Mouse (Mus musculus) forebrain, embryonic 11.5 days (tissue): ENCODE measurements around the gene Tmem189. TPM values are rescaled to one million over a fixed set of nuclear protein-coding genes. Genes with fewer than 3 reads are reported as not detected.
"Not testable (repeated sequence)": the region's sequence is repeated elsewhere in the genome, so short reads cannot be mapped to it uniquely, and the experiment has no call there.

ENCODE experiments used
- ATAC-seq: fragments of 200-750 bp; cut with Nextera tagmentation; replicated peaks from 2 replicates; pipeline ENCODE4 v1.8.0; 2017; ENCODE audit warnings: moderate TSS enrichment; ENCODE audit not compliant: low FRiP score
- DNase-seq: peaks from one replicate; pipeline ENCODE4 v3.0.0-alpha.2; 2017; ENCODE audit warnings: low spot score
- H3K27ac ChIP-seq: fragments of 300-500 bp; sonication (generic); 2 replicates; pipeline ENCODE4 v1.5.1; 2014; ENCODE audit warnings: low read depth, low read length
- H3K27me3 ChIP-seq: fragments of 300-500 bp; sonication (generic); 2 replicates; pipeline ENCODE4 v1.6.1; 2014; ENCODE audit warnings: mild to moderate bottlenecking, low read length, mixed read lengths; ENCODE audit not compliant: control insufficient read depth, insufficient read depth
- H3K36me3 ChIP-seq: fragments of 300-500 bp; sonication (generic); 2 replicates; pipeline ENCODE4 v1.6.1; 2014; ENCODE audit warnings: mild to moderate bottlenecking, low read length, moderate library complexity, mixed read lengths; ENCODE audit not compliant: control insufficient read depth, insufficient read depth
- H3K4me1 ChIP-seq: fragments of 300-500 bp; sonication (generic); replicated peaks from 2 replicates; pipeline ENCODE4 v1.6.1; 2014; ENCODE audit warnings: low read length, mixed read lengths; ENCODE audit not compliant: control insufficient read depth, insufficient read depth
- H3K4me2 ChIP-seq: fragments of 300-500 bp; sonication (generic); 2 replicates; pipeline ENCODE4 v1.6.1; 2014; ENCODE audit warnings: low read depth, mild to moderate bottlenecking, low read length, moderate library complexity, mixed read lengths; ENCODE audit not compliant: severe bottlenecking
- H3K4me3 ChIP-seq: fragments of 300-500 bp; sonication (generic); 2 replicates; pipeline ENCODE4 v1.5.1; 2014; ENCODE audit warnings: low read depth, low read length
- H3K9ac ChIP-seq: fragments of 300-500 bp; sonication (generic); 2 replicates; pipeline ENCODE4 v1.6.1; 2014; ENCODE audit warnings: low read length
- H3K9me3 ChIP-seq: fragments of 300-500 bp; sonication (generic); 2 replicates; pipeline ENCODE4 v1.6.1; 2016; ENCODE audit warnings: low read length, mixed read lengths; ENCODE audit not compliant: control insufficient read depth
- WGBS: fragments of 180-500 bp; shearing (Covaris S2); extraction: QIAGEN DNeasy Blood & Tissue Kit; methylation state at CpG from one replicate; pipeline ENCODE4 v1.1.7; 2014; 5-methylcytosine and 5-hydroxymethylcytosine counted together
- polyA plus RNA-seq: library from polyadenylated mRNA; unstranded; fragments of >200 nt; fragmentation: Nextera tagmentation; extraction: Ambion mirVana; gene quantifications from 2 replicates; pipeline ENCODE4 v1.2.1, GENCODE M21; 2014

Tmem189 gene
- polyA plus RNA-seq, 1 experiment from 2014 or later, result 35.1 TPM

GRCm38 (mm10) chr2:167622965-167623364 is 66.7 kb downstream of the Tmem189 start:
- Histone ChIP-seq H3K4me1 (0 out of 2 replicates have a peak, but pooled peaks cover 1% of the 10 kb centered on the region), H3K9ac (no peak overlapping the region), H3K4me2 (no peak overlapping the region), H3K9me3 (no peaks in the 10 kb centered on the region), H3K27me3 (no peaks in the 10 kb centered on the region), H3K27ac (no peak overlapping the region), H3K36me3 (no peaks in the 10 kb centered on the region), H3K4me3 (no peak overlapping the region)
- 90% methylated on average over 5 of the region's 5 CpGs for WGBS
- no peak for DNase-seq
- ATAC-seq, result no peak

GRCm38 (mm10) chr2:167622352-167622751 is 67.3 kb downstream of the Tmem189 start:
- Histone ChIP-seq H3K4me3 (no peak overlapping the region), H3K4me1 (0 out of 2 replicates have a peak, but pooled peaks cover 1% of the 10 kb centered on the region), H3K4me2 (no peak overlapping the region), H3K27ac (no peak overlapping the region), H3K36me3 (no peaks in the 10 kb centered on the region), H3K9me3 (no peaks in the 10 kb centered on the region), H3K27me3 (no peaks in the 10 kb centered on the region), H3K9ac (no peak overlapping the region)
- 85% methylated on average over 13 of the region's 13 CpGs for WGBS
- DNase-seq, result no peak
- ATAC-seq, result no peak

- Histone ChIP-seq H3K36me3 (no peaks in the 10 kb centered on the region; the same call in 1 of the 2 replicates), H3K27me3 (no peaks in the 10 kb centered on the region), H3K9me3 (no peaks in the 10 kb centered on the region), H3K4me3 (no peak overlapping the region), H3K9ac (no peak overlapping the region), H3K27ac (no peak overlapping the region), H3K4me2 (no peak overlapping the region), H3K4me1 (0 out of 2 replicates have a peak, but pooled peaks cover 1% of the 10 kb centered on the region)
- DNase-seq (no peak), ATAC-seq (no peak)
- WGBS, result 82% methylated on average over 9 of the region's 9 CpGs
Measured at GRCm38 (mm10) chr2:167621255-167622087, 68.2 kb downstream of the Tmem189 start.

GRCm38 (mm10) chr2:167617472-167617871 is 72.2 kb downstream of the Tmem189 start:
- Histone ChIP-seq H3K27me3 (no peaks in the 10 kb centered on the region), H3K27ac (no peak overlapping the region), H3K4me2 (no peak overlapping the region), H3K4me3 (no peak overlapping the region), H3K9ac (no peak overlapping the region), H3K4me1 (0 out of 2 replicates have a peak, but pooled peaks cover 1% of the 10 kb centered on the region), H3K36me3 (peaks cover 14% of the 10 kb centered on the region), H3K9me3 (no peaks in the 10 kb centered on the region)
- no peak for ATAC-seq
- no peak for DNase-seq
- 77% methylated on average over 4 of the region's 4 CpGs for WGBS

- H3K27ac ChIP-seq, result no peak overlapping the region
- H3K4me1 ChIP-seq, result 0 out of 2 replicates have a peak, but pooled peaks cover 1% of the 10 kb centered on the region
- ATAC-seq (no peak), DNase-seq (no peak)
- peaks cover 14% of the 10 kb centered on the region for H3K36me3 ChIP-seq
- H3K9ac ChIP-seq, result no peak overlapping the region
- H3K4me3 ChIP-seq, result no peak overlapping the region
- H3K4me2 ChIP-seq, result no peak overlapping the region
- no peaks in the 10 kb centered on the region for H3K27me3 ChIP-seq
- H3K9me3 ChIP-seq, result no peaks in the 10 kb centered on the region
- WGBS, result 99% methylated on average over 3 of the region's 3 CpGs
Measured at GRCm38 (mm10) chr2:167617034-167617433, 72.6 kb downstream of the Tmem189 start.

GRCm38 (mm10) chr2:167613335-167613734 is 76.3 kb downstream of the Tmem189 start:
- not testable (repeated sequence) for H3K4me2 ChIP-seq, ATAC-seq, H3K9ac ChIP-seq, H3K27ac ChIP-seq, H3K4me1 ChIP-seq, H3K4me3 ChIP-seq, H3K27me3 ChIP-seq, H3K9me3 ChIP-seq, DNase-seq
- 92% methylated on average over 6 of the region's 7 CpGs for WGBS
- peaks cover 14% of the 10 kb centered on the region for H3K36me3 ChIP-seq

- Histone ChIP-seq H3K4me1 (no peaks in the 10 kb centered on the region), H3K9ac (no peak overlapping the region), H3K36me3 (peaks cover 14% of the 10 kb centered on the region), H3K9me3 (no peaks in the 10 kb centered on the region), H3K4me3 (no peak overlapping the region), H3K4me2 (no peak overlapping the region), H3K27ac (no peak overlapping the region), H3K27me3 (no peaks in the 10 kb centered on the region)
- ATAC-seq (no peak), DNase-seq (no peak)
- 94% methylated on average over 14 of the region's 14 CpGs for WGBS
Measured at GRCm38 (mm10) chr2:167612122-167612521, 77.5 kb downstream of the Tmem189 start.

- no peaks in the 10 kb centered on the region for H3K9me3 ChIP-seq
- peaks cover 14% of the 10 kb centered on the region for H3K36me3 ChIP-seq
- H3K27ac ChIP-seq, result no peak overlapping the region
- no peak overlapping the region for H3K4me3 ChIP-seq
- no peak for ATAC-seq
- 93% methylated on average over 10 of the region's 10 CpGs for WGBS
- H3K4me1 ChIP-seq, result no peaks in the 10 kb centered on the region
- H3K4me2 ChIP-seq, result no peak overlapping the region
- H3K9ac ChIP-seq, result no peak overlapping the region
- DNase-seq, result no peak
- no peaks in the 10 kb centered on the region for H3K27me3 ChIP-seq
Measured at GRCm38 (mm10) chr2:167611287-167611686, 78.3 kb downstream of the Tmem189 start.

GRCm38 (mm10) chr2:167606745-167607123 is 82.9 kb downstream of the Tmem189 start:
- ATAC-seq (no peak), DNase-seq (no peak)
- no peak overlapping the region for H3K27ac ChIP-seq
- no peak overlapping the region for H3K4me2 ChIP-seq
- 0 out of 2 replicates have a peak, but pooled peaks cover 2% of the 10 kb centered on the region for H3K4me1 ChIP-seq
- no peak overlapping the region for H3K4me3 ChIP-seq
- H3K36me3 ChIP-seq, result no peaks in the 10 kb centered on the region; the same call in 1 of the 2 replicates
- H3K9ac ChIP-seq, result no peak overlapping the region
- WGBS, result 88% methylated on average over 4 of the region's 4 CpGs
- no peaks in the 10 kb centered on the region for H3K9me3 ChIP-seq
- H3K27me3 ChIP-seq, result no peaks in the 10 kb centered on the region
